Mouse (Mus musculus): ENCODE data around the gene Psme1.

GRCm38 (mm10) chr14:55559799-55560201, 18.1 kb upstream of the Psme1 start, which contains the start of gene Dcaf11:
- TF ChIP-seq CTCF (IDR thresholded peaks at IDR 0.05; ENCODE audit: low read depth) (peak; percentile 56), EP300 (optimal IDR thresholded peaks at IDR 0.05) (no peak)
